Mouse (Mus musculus): ENCODE measurements around the gene Tmem164.

- TF ChIP-seq CTCF (IDR thresholded peaks at IDR 0.05) = no peak
- TF ChIP-seq POLR2A (IDR thresholded peaks at IDR 0.05; ENCODE audit: insufficient read depth, low read depth, low read length) = no peak
- no peak for TF ChIP-seq EP300 (IDR thresholded peaks at IDR 0.05; ENCODE audit: insufficient read depth, low read depth, low read length)
Observed at GRCm38 (mm10) chrX:142664704-142665422, 16.3 kb upstream of the Tmem164 start.
